Mouse (Mus musculus) C2C12 (cell line): ENCODE results near the gene Abcc4. TPM values are rescaled to one million over a fixed set of nuclear protein-coding genes. Genes with fewer than 3 reads are reported as not detected.

Experiments
- H3K27me3 ChIP-seq: one replicate; pipeline ENCODE4 v1.6.1; 2011; ENCODE audit not compliant: control insufficient read depth, insufficient read depth, insufficient read length
- H3K36me3 ChIP-seq: one replicate; pipeline ENCODE4 v1.6.1; 2011; ENCODE audit not compliant: control insufficient read depth, insufficient read depth
- H3K4me3 ChIP-seq: one replicate; pipeline ENCODE4 v1.5.1; 2011; ENCODE audit warnings: mild to moderate bottlenecking, control low read depth; ENCODE audit not compliant: poor library complexity, insufficient read depth, severe bottlenecking
- H3K79me2 ChIP-seq: one replicate; pipeline ENCODE4 v1.6.1; 2011; ENCODE audit not compliant: control insufficient read depth, insufficient read depth
- H3K79me3 ChIP-seq: one replicate; pipeline ENCODE4 v1.6.1; 2011; ENCODE audit warnings: low read depth, control low read depth
- H3ac ChIP-seq: one replicate; pipeline ENCODE3; 2011; ENCODE audit warnings: low read depth; ENCODE audit not compliant: control insufficient read depth, insufficient read length
- CEBPB ChIP-seq: IDR thresholded peaks from one replicate; pipeline ENCODE4 v1.6.1; 2011; ENCODE audit warnings: low read depth, mild to moderate bottlenecking, control low read depth, moderate library complexity
- CTCF ChIP-seq: IDR thresholded peaks from one replicate; pipeline ENCODE4 v1.5.1; 2011; ENCODE audit not compliant: control insufficient read depth, insufficient read depth, insufficient read length
- FOSL1 ChIP-seq: IDR thresholded peaks from one replicate; pipeline ENCODE4 v1.8.0; 2011; ENCODE audit warnings: mild to moderate bottlenecking, low read length; ENCODE audit not compliant: poor library complexity, insufficient read depth, severe bottlenecking
- MAX ChIP-seq: IDR thresholded peaks from one replicate; pipeline ENCODE4 v1.6.1; 2011; ENCODE audit warnings: mild to moderate bottlenecking, control low read depth
- MYOD1 ChIP-seq: IDR thresholded peaks from one replicate; pipeline ENCODE4 v1.6.1; 2011; ENCODE audit warnings: low read depth; ENCODE audit not compliant: control insufficient read depth, insufficient read length
- MYOG ChIP-seq: IDR thresholded peaks from one replicate; pipeline ENCODE4 v1.6.1; 2011; ENCODE audit not compliant: control insufficient read depth, insufficient read length; ENCODE audit errors: extremely low read depth
- USF1 ChIP-seq: IDR thresholded peaks from one replicate; pipeline ENCODE4 v1.6.1; 2011; ENCODE audit warnings: low read depth, mild to moderate bottlenecking, control low read depth, moderate library complexity
- polyA plus RNA-seq: library from polyadenylated mRNA; unstranded; fragments of >200 nt; fragmentation: generic; extraction: Trizol; gene quantifications from one replicate; pipeline ENCODE4 v1.2.1, GENCODE M21; 2012; ENCODE audit warnings: missing spikeins

Abcc4 gene
- polyA plus RNA-seq, 1 experiment = 9.0 TPM

DNA sequence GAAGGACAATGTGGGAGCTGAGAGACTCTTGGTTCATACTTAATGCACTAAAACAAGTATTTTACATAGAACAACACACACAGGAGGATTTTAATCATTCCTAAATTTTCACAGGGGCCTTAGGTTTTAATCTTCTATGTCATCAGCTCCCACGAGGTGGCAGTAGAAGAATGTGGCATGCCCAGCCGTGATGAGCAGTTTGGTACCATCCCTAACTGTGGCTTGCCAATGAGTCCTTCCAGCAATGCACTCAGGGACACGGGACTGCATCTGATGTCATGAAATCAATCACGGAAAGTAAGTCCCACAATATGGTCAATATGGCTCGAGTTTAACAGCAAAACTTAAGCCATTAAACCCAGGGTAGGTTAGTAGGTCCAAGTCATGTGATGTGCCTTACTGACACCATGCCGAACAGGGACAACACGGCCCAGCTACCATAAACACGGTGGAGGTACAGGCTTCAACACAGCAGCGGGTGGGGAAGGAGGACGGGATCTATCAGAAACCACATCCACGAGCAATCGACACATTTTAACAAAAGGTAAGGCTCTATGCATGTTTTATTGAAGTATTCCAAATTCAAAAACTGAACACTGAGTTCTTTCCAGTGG is 89.2 kb downstream of the Abcc4 start:
- H3K79me3 ChIP-seq = no peaks in the 10 kb centered on the region
- H3ac ChIP-seq = no peak overlapping the region
- H3K79me2 ChIP-seq = no peaks in the 10 kb centered on the region
- no peaks in the 10 kb centered on the region for H3K27me3 ChIP-seq
- no peak overlapping the region for H3K4me3 ChIP-seq
- TF ChIP-seq MYOD1 (no peak), CTCF (peak; percentile 54)
- peaks cover 11% of the 10 kb centered on the region for H3K36me3 ChIP-seq

GRCm38 (mm10) chr14:118613734-118614133 is 92.3 kb downstream of the Abcc4 start:
- no peak overlapping the region for H3K4me3 ChIP-seq
- H3ac ChIP-seq = no peak overlapping the region
- H3K79me2 ChIP-seq = no peaks in the 10 kb centered on the region
- H3K27me3 ChIP-seq = no peaks in the 10 kb centered on the region
- H3K36me3 ChIP-seq = peaks cover 18% of the 10 kb centered on the region
- no peak for TF ChIP-seq MYOG
- TF ChIP-seq FOSL1 = no peak
- TF ChIP-seq USF1 = no peak
- no peak for TF ChIP-seq MAX
- no peak for TF ChIP-seq CTCF
- no peak for TF ChIP-seq CEBPB
- no peak for TF ChIP-seq MYOD1
- H3K79me3 ChIP-seq = no peaks in the 10 kb centered on the region

GRCm38 (mm10) chr14:118611714-118612113 is 94.3 kb downstream of the Abcc4 start:
- Histone ChIP-seq H3K27me3 (no peaks in the 10 kb centered on the region), H3K79me3 (no peaks in the 10 kb centered on the region), H3K79me2 (no peaks in the 10 kb centered on the region), H3K36me3 (peaks cover 23% of the 10 kb centered on the region), H3ac (no peak overlapping the region), H3K4me3 (no peak overlapping the region)
- no peak for TF ChIP-seq CEBPB
- no peak for TF ChIP-seq CTCF
- TF ChIP-seq FOSL1 = no peak
- no peak for TF ChIP-seq USF1
- TF ChIP-seq MYOG = no peak
- TF ChIP-seq MAX = no peak
- no peak for TF ChIP-seq MYOD1

DNA sequence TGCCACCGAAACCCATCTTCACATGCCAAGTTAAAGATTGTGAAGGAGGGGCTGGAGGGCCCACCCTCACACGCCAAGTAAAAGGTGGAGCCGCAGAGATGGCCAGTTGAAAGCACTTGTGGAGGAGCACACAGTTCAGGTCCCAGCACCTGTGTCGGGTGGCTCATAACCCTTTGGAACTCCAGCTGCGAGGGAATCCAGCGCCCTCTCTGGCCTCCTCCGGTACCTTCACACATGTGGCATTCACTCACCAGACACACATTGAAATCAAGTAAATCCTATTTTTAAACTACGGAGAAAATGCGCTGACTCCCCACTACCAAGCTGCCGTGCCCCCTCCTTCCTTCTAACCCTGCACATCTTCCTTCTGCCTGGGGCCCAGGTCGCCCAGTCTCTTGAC is 95.2 kb downstream of the Abcc4 start:
- no peaks in the 10 kb centered on the region for H3K27me3 ChIP-seq
- H3K4me3 ChIP-seq = no peak overlapping the region
- H3K36me3 ChIP-seq = peaks cover 19% of the 10 kb centered on the region
- H3K79me3 ChIP-seq = no peaks in the 10 kb centered on the region
- H3K79me2 ChIP-seq = no peaks in the 10 kb centered on the region
- H3ac ChIP-seq = no peak overlapping the region
- TF ChIP-seq MAX = no peak
- TF ChIP-seq CTCF = no peak
- no peak for TF ChIP-seq CEBPB
- TF ChIP-seq USF1 = no peak
- no peak for TF ChIP-seq FOSL1
- TF ChIP-seq MYOG = no peak
- TF ChIP-seq MYOD1 = no peak

GRCm38 (mm10) chr14:118608816-118609465 is 97.1 kb downstream of the Abcc4 start:
- Histone ChIP-seq H3K79me2 (no peaks in the 10 kb centered on the region), H3K79me3 (no peaks in the 10 kb centered on the region), H3ac (no peak overlapping the region), H3K27me3 (no peaks in the 10 kb centered on the region), H3K4me3 (no peak overlapping the region), H3K36me3 (peaks cover 19% of the 10 kb centered on the region)
- no peak for TF ChIP-seq CTCF
- no peak for TF ChIP-seq MYOG
- TF ChIP-seq CEBPB = no peak
- TF ChIP-seq FOSL1 = no peak
- no peak for TF ChIP-seq MAX
- TF ChIP-seq USF1 = no peak
- no peak for TF ChIP-seq MYOD1

- Histone ChIP-seq H3K36me3 (peaks cover 16% of the 10 kb centered on the region), H3K79me3 (no peaks in the 10 kb centered on the region)
- no peak for TF ChIP-seq MYOD1
- TF ChIP-seq MYOG = no peak
- TF ChIP-seq CEBPB = no peak
- TF ChIP-seq FOSL1 = no peak
- TF ChIP-seq CTCF = no peak
- no peak for TF ChIP-seq MAX
- no peak for TF ChIP-seq USF1
Observed at GRCm38 (mm10) chr14:118608317-118608716, 97.7 kb downstream of the Abcc4 start.

More at GRCm38 (mm10) chr14:118608317-118608716, 97.7 kb downstream of the Abcc4 start:
- Histone ChIP-seq H3ac (no peak overlapping the region), H3K79me2 (no peaks in the 10 kb centered on the region), H3K4me3 (no peak overlapping the region), H3K27me3 (no peaks in the 10 kb centered on the region)
